Mouse (Mus musculus): Measurements from ENCODE around the gene AI413582.

The AI413582 gene

GRCm38 (mm10) chr17:27579816-27580215 lies 14.3 kb upstream of the AI413582 start:
- no peak for DNase-seq (ENCODE audit: low spot score in 2 of 2)

- DNase-seq (ENCODE audit: low spot score in 2 of 2) = no peak
Observed at GRCm38 (mm10) chr17:27578487-27578886, 12.9 kb upstream of the AI413582 start.

- DNase-seq (ENCODE audit: low spot score in 2 of 2) = no peak
Observed at GRCm38 (mm10) chr17:27577468-27577867, 11.9 kb upstream of the AI413582 start.

- no peak for DNase-seq (ENCODE audit: low spot score in 2 of 2)
Observed at GRCm38 (mm10) chr17:27576056-27576455, 10.5 kb upstream of the AI413582 start.

GRCm38 (mm10) chr17:27575116-27575776 lies 9.7 kb upstream of the AI413582 start:
- no peak for DNase-seq (ENCODE audit: low spot score in 2 of 2)

- peak in 1 of 2 experiments; percentile 24 for DNase-seq (ENCODE audit: low spot score in 2 of 2)
Observed at GRCm38 (mm10) chr17:27574470-27575115, 9.0 kb upstream of the AI413582 start.

- DNase-seq (ENCODE audit: low spot score in 2 of 2) = no peak
Observed at GRCm38 (mm10) chr17:27573772-27574320, 8.3 kb upstream of the AI413582 start.

GRCm38 (mm10) chr17:27571315-27571714 lies 5.8 kb upstream of the AI413582 start:
- no peak for DNase-seq (ENCODE audit: low spot score in 2 of 2)

GRCm38 (mm10) chr17:27568228-27568627 lies 2.7 kb upstream of the AI413582 start:
- no peak for DNase-seq (ENCODE audit: low spot score in 2 of 2)

- no peak for DNase-seq (ENCODE audit: low spot score in 2 of 2)
Observed at GRCm38 (mm10) chr17:27565942-27566267, 349 bp upstream of the AI413582 start.

- DNase-seq (ENCODE audit: low spot score in 2 of 2) = peak in 1 of 2 experiments; percentile 36
Observed at GRCm38 (mm10) chr17:27564391-27565162, 979 bp downstream of the AI413582 start.

- no peak for DNase-seq (ENCODE audit: low spot score in 2 of 2)
Observed at GRCm38 (mm10) chr17:27563771-27564244, 1.7 kb downstream of the AI413582 start.

- peak; percentile 55 to 78 for DNase-seq (ENCODE audit: low spot score in 2 of 2)
Observed at GRCm38 (mm10) chr17:27561809-27562526, 3.6 kb downstream of the AI413582 start.

GRCm38 (mm10) chr17:27560926-27561480 lies 4.6 kb downstream of the AI413582 start:
- no peak for DNase-seq (ENCODE audit: low spot score in 2 of 2)

GRCm38 (mm10) chr17:27559596-27559995 lies 6.0 kb downstream of the AI413582 start:
- no peak for DNase-seq (ENCODE audit: low spot score in 2 of 2)

- no peak for DNase-seq (ENCODE audit: low spot score in 2 of 2)
Observed at GRCm38 (mm10) chr17:27558845-27559244, 6.7 kb downstream of the AI413582 start.

- no peak for DNase-seq (ENCODE audit: low spot score in 2 of 2)
Observed at GRCm38 (mm10) chr17:27557927-27558661, 7.5 kb downstream of the AI413582 start.

GRCm38 (mm10) chr17:27557181-27557926 lies 8.2 kb downstream of the AI413582 start:
- DNase-seq (ENCODE audit: low spot score in 2 of 2) = peak in 1 of 2 experiments; percentile 57

GRCm38 (mm10) chr17:27556315-27557011 lies 9.1 kb downstream of the AI413582 start, which contains the start of gene Hmga1:
Gene Hmga1, plus strand, starts transcription at chr17:27556497.
- DNase-seq (ENCODE audit: low spot score in 2 of 2) = peak; percentile 71 to 81
